Mouse (Mus musculus): ENCODE results near the gene Fggy. TPM values are rescaled to one million over a fixed set of nuclear protein-coding genes. Genes with fewer than 3 reads are reported as not detected.

Gene Fggy
- polyA plus RNA-seq, 1 experiment from 2014 or later: 5.3 TPM

DNA sequence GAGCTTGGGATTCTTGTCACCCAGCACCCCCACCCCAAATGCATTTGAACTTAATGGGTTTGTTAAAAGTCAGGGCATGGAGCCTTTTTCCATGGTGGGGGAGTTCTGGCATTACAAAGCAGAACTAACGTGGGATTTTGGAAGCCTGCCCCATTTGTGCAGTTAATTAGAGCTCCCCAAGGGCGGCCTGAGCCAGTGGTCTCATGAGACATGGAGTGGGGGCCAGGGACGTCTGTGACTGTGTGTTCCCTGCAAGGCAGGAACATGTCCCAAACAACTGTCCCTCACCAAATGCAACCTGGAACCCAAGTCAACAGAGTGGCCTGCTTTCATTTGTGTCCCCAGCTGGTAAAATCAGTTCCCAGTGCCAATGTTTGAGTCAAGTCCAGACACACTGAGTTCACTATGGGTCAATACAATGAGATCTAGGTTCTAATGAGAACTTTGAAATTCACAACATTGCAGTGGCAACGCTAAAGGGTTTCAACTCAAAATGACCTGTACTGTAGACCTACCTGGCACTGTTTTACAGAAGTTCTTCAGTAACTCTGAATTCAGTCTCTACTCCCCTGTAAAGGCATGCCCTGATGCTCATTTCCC, 324.5 kb downstream of the Fggy start:
- 39% methylated on average over 4 of the region's 4 CpGs for WGBS
- Histone ChIP-seq H3K27ac (no peak overlapping the region), H3K4me3 (no peak overlapping the region), H3K4me2 (no peak overlapping the region), H3K9ac (no peak overlapping the region), H3K9me3 (replicated peaks) (no peaks in the 10 kb centered on the region), H3K27me3 (no peaks in the 10 kb centered on the region), H3K36me3 (ENCODE audit: poor library complexity, severe bottlenecking) (no peaks in the 10 kb centered on the region), H3K4me1 (peaks cover 12% of the 10 kb centered on the region; the same call in 1 of the 2 replicates)
- ATAC-seq: no peak

DNA sequence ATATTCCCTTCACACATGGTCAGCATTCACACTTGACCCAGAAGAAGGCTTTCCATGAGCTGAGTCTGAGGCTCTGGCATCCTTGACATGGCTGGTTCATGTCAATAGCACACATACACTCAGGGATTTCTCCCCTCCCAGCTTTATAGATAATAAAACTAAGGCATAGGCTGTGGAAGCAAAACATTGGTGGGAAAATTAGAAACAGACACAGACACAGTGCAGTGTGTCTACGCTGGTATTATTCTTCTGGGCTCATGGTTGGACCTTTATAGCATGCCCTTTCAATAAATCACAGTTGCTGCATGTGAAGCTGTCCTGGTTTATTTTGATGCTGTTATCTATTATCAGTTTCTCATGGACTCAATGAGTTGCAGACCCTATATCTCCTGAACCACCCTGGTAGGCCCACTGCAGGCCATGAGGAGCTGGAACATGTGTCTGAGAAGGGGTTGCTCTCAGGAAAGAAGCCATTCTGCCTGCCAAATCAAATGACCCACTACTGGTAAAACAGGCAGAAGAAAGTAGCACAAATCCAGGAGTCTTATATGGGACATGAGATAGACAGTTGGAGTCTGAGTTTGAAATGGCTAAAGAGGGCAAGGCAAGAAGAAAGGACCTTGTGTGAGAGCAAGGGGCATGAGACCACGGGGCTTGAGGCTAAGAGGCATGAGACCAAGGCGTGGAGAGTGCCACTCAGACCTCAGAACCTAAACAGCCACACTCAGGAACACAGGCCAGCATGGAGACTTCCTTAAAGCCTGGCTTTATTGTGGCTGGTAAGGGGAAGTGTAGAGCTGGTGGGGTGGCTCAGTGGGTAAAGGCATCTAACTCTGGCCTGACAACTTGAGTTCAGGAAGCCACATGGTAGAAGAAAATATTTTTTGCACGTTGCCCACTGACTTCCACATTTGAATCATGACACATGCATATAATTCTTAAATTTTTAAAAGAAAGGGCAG, 327.2 kb downstream of the Fggy start:
- WGBS: 85% methylated on average over 4 of the region's 4 CpGs
- no peaks in the 10 kb centered on the region for H3K36me3 ChIP-seq (ENCODE audit: poor library complexity, severe bottlenecking)
- H3K9me3 ChIP-seq (replicated peaks): no peaks in the 10 kb centered on the region
- H3K27ac ChIP-seq: no peak overlapping the region
- no peak overlapping the region for H3K4me3 ChIP-seq
- H3K27me3 ChIP-seq: no peaks in the 10 kb centered on the region
- 0 out of 2 replicates have a peak, but pooled peaks cover 7% of the 10 kb centered on the region for H3K4me1 ChIP-seq
- ATAC-seq: no peak
- H3K4me2 ChIP-seq: no peak overlapping the region
- no peak overlapping the region for H3K9ac ChIP-seq

- WGBS: 85% methylated on average over 2 of the region's 2 CpGs
- Histone ChIP-seq H3K4me2 (no peak overlapping the region), H3K9ac (no peak overlapping the region), H3K4me1 (peaks cover 12% of the 10 kb centered on the region), H3K4me3 (no peak overlapping the region), H3K27me3 (no peaks in the 10 kb centered on the region), H3K27ac (no peak overlapping the region), H3K9me3 (replicated peaks) (no peaks in the 10 kb centered on the region), H3K36me3 (ENCODE audit: poor library complexity, severe bottlenecking) (no peaks in the 10 kb centered on the region)
- ATAC-seq: no peak
These were observed 338.0 kb downstream of the Fggy start for GRCm38 (mm10) chr4:95895199-95895754.

DNA sequence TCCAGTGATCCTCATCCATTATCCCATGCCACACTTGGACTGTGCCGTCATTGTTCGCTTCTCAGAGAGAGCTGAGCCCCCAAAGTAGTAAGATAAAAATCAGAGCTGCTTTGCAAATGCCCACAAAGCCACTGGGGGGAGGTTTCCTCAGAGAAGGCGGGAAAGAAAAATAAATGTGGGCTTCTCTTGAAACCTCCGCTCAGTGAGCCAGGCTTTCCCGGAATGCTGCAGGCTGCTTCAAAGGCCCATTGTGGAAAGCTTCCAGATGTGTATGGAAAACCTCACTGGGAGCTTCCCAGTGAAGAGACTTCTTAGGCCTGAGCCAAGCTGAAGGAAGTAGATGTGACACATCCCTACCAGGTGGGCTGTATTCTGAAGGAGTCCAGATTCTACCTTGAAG, 339.3 kb downstream of the Fggy start:
- ATAC-seq: no peak
- H3K9me3 ChIP-seq (replicated peaks): no peaks in the 10 kb centered on the region
- no peak overlapping the region for H3K27ac ChIP-seq
- H3K4me3 ChIP-seq: no peak overlapping the region
- no peak overlapping the region for H3K9ac ChIP-seq
- 56% methylated on average over 5 of the region's 5 CpGs for whole genome bisulfite sequencing
- H3K27me3 ChIP-seq: no peaks in the 10 kb centered on the region
- H3K36me3 ChIP-seq (ENCODE audit: poor library complexity, severe bottlenecking): no peaks in the 10 kb centered on the region
- peaks cover 12% of the 10 kb centered on the region for H3K4me1 ChIP-seq
- H3K4me2 ChIP-seq: no peak overlapping the region

DNA sequence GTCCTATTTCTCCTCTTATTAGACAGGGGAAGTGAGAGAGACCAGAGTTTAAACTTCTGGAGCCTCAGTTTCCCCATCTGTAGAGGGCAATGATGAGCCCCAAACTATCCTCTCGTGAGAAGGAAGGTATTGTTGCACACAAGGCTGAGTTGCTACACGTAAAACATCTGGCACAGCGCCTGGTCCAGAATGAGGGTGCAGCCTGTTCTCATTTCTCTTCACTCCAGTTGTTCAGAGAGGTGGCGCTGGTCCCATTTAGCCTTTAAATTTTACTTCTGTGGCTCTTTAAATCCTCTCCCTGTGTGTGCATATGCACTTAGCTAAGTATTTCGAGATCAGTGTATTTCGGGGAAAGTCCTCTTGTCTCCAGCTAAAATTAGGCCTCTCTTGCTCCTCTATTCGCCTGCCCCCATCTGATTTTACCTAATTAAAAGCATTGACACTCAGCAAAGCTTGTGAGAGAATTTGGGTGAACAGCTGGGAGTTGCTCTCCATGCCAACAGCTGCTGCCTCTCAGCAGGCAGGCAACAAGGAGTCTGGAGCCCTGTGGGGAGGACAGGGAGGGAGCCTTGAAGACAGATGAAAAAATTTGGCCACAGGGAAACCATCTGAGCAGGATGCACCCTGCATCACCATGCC, 340.0 kb downstream of the Fggy start:
- peak; percentile 75 for ATAC-seq

GRCm38 (mm10) chr4:95898714-95899113, 341.4 kb downstream of the Fggy start:
- ATAC-seq: no peak

More for the DNA sequence above, 340.0 kb downstream of the Fggy start:
- Histone ChIP-seq H3K9ac (no peak overlapping the region), H3K36me3 (ENCODE audit: poor library complexity, severe bottlenecking) (no peaks in the 10 kb centered on the region), H3K27me3 (no peaks in the 10 kb centered on the region), H3K4me2 (no peak overlapping the region), H3K9me3 (replicated peaks) (no peaks in the 10 kb centered on the region), H3K4me1 (peaks cover 12% of the 10 kb centered on the region), H3K27ac (no peak overlapping the region), H3K4me3 (no peak overlapping the region)
- WGBS: 67% methylated on average over 7 of the region's 7 CpGs

DNA sequence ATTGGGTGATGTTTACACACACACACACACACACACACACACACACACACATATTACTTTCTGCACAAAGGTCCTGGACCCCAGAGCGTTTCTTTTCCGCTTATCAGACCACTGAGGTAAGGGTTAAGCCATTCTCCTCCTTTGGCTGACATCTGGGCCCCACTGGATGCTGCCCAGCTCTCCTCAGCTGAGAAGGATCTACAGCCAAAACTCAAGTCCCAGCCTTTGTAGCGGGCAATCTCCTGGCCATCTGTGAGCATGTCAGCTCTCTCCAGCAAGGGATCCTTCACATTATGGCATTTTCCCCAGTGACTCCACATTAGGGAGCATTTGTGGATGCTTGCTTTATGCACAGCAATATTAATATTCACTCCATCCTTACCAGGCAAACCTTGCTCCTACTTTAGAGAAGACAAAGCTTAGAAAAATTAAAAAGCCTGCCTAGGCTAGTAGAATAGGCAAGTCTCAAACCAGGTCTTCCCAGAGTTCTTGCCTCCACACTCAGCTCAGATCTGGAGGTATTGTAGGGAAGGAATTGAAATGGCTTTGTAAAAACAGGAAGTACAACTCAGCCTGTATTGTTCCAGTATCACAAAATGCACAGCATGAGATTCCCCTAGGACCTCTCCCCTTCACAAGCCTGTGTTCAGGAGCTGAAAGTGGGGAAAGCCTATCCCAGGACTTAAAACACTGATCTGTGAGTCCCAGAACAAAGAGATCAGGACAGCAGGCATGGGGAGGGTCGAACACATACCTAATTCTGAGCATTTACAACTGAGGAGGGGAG, 342.8 kb downstream of the Fggy start:
- H3K4me3 ChIP-seq: no peak overlapping the region
- WGBS: 52% methylated on average over 4 of the region's 4 CpGs
- H3K4me2 ChIP-seq: no peak overlapping the region
- H3K27ac ChIP-seq: no peak overlapping the region
- no peaks in the 10 kb centered on the region for H3K36me3 ChIP-seq (ENCODE audit: poor library complexity, severe bottlenecking)
- no peak overlapping the region for H3K9ac ChIP-seq
- ATAC-seq: no peak
- H3K9me3 ChIP-seq (replicated peaks): no peaks in the 10 kb centered on the region
- peaks cover 12% of the 10 kb centered on the region for H3K4me1 ChIP-seq
- H3K27me3 ChIP-seq: no peaks in the 10 kb centered on the region

More at GRCm38 (mm10) chr4:95898714-95899113, 341.4 kb downstream of the Fggy start:
- 71% methylated on average over 4 of the region's 6 CpGs for WGBS
- Histone ChIP-seq H3K36me3 (ENCODE audit: poor library complexity, severe bottlenecking) (no peaks in the 10 kb centered on the region), H3K4me1 (peaks cover 12% of the 10 kb centered on the region), H3K4me3 (no peak overlapping the region), H3K4me2 (no peak overlapping the region), H3K9me3 (replicated peaks) (no peaks in the 10 kb centered on the region), H3K9ac (no peak overlapping the region), H3K27me3 (no peaks in the 10 kb centered on the region), H3K27ac (no peak overlapping the region)

- WGBS: 63% methylated on average over 1 of the region's 1 CpGs
- H3K9me3 ChIP-seq (replicated peaks): no peaks in the 10 kb centered on the region
- H3K27me3 ChIP-seq: no peaks in the 10 kb centered on the region
- no peak for ATAC-seq
- no peak overlapping the region for H3K4me2 ChIP-seq
- no peak overlapping the region for H3K27ac ChIP-seq
- peaks cover 12% of the 10 kb centered on the region for H3K4me1 ChIP-seq
- H3K4me3 ChIP-seq: no peak overlapping the region
- no peaks in the 10 kb centered on the region for H3K36me3 ChIP-seq (ENCODE audit: poor library complexity, severe bottlenecking)
- no peak overlapping the region for H3K9ac ChIP-seq
These were observed 343.5 kb downstream of the Fggy start for GRCm38 (mm10) chr4:95900815-95901214.

DNA sequence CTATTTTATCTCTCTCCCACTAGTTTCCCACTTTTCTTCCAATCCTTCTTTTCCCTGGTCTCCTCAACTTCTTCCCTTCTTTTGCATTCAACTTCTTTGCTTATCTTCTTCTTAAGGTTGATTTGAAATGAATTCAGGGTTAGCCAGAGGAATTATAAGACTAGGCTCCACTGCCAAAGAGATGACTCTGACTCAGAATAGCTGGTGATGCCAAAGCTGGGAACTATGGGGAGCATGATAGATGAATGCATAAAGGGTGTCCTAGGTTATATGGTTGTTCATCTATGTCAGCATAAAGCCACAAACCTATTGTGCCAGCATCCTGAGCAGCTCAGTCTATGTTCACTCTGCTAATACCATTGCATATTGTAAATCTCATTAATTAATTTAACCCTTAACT, 348.8 kb downstream of the Fggy start:
- no peak overlapping the region for H3K4me3 ChIP-seq
- no peak for ATAC-seq
- no peaks in the 10 kb centered on the region for H3K36me3 ChIP-seq (ENCODE audit: poor library complexity, severe bottlenecking)
- no peaks in the 10 kb centered on the region for H3K27me3 ChIP-seq
- no peak overlapping the region for H3K27ac ChIP-seq
- H3K9ac ChIP-seq: no peak overlapping the region
- no peaks in the 10 kb centered on the region for H3K4me1 ChIP-seq
- H3K4me2 ChIP-seq: no peak overlapping the region
- no peaks in the 10 kb centered on the region; the same call in 1 of the 2 replicates for H3K9me3 ChIP-seq (replicated peaks)

DNA sequence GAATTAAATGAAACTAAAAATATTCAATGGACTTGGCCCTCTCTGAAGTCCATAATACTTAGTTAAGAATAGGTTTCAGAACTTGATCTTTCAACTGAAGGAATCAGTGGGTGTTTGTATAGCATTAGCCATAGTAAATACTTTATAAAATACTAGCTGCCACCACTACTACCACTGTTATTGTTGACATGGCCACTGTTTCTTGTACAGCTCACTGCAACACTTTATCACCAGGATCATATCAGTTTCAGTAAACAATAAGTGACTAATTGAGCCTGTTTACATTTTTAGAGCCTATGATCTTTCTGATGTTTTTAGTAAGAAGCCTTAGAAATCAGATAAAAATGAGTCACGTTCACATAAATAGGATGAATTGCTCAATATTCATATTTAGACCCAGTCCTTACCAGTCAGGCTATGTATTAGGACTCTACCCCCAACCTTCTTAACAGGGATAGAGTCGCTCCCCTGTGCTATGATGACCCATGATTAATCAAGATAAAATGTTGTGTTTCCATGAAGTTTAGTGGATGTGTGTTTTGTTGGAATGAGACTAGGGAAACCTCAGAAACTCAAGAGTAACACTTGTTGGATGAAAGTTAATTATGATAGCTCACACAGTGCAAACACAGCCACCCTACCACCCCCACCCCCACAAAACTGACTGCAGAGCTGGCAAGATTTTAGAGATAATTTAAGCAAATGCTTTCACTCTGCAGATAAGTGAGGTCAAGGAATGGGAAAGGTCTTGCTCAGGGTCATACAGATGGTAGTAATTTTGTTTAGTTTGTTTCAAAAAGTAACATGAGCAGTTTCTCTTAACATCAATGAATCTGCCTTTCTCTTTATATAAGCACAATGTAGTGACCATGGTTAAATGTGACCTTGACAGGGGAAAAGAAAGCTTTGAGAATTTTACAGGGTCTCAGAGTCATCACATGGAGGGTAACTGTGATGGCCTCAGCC, 352.7 kb downstream of the Fggy start:
- ATAC-seq: no peak
- no peak overlapping the region for H3K4me2 ChIP-seq
- 93% methylated on average over 2 of the region's 2 CpGs for WGBS

More for the DNA sequence above, 352.7 kb downstream of the Fggy start:
- no peak overlapping the region for H3K27ac ChIP-seq
- no peak overlapping the region for H3K4me3 ChIP-seq
- no peaks in the 10 kb centered on the region for H3K27me3 ChIP-seq
- no peak overlapping the region for H3K9ac ChIP-seq
- no peaks in the 10 kb centered on the region for H3K4me1 ChIP-seq
- no peaks in the 10 kb centered on the region for H3K36me3 ChIP-seq (ENCODE audit: poor library complexity, severe bottlenecking)
- H3K9me3 ChIP-seq (replicated peaks): no peaks in the 10 kb centered on the region; the same call in 1 of the 2 replicates
